Mouse (Mus musculus) small intestine, adult 2 months (tissue): ENCODE measurements at regions not wholly inside any gene's neighbourhood (a gene's known extent, or its start where the extent isn't known, plus 50 kb on each side); places are given as distances from the start of the nearest gene placed in this dataset.

Experiments
- H3K27ac ChIP-seq: fragments of 200-500 bp; 2 replicates; pipeline ENCODE4 v1.5.1; 2012; ENCODE audit warnings: low read depth, low read length, control low read depth, inconsistent platforms; ENCODE audit not compliant: insufficient read depth
- H3K27me3 ChIP-seq: fragments of 200-500 bp; 2 replicates; pipeline ENCODE4 v1.6.1; 2012; ENCODE audit warnings: mild to moderate bottlenecking, moderate library complexity, low read length, inconsistent platforms; ENCODE audit not compliant: control insufficient read depth, insufficient read depth
- H3K36me3 ChIP-seq: fragments of 200-500 bp; 2 replicates; pipeline ENCODE4 v1.6.1; 2012; ENCODE audit warnings: mild to moderate bottlenecking, low read length, control low read depth, inconsistent platforms; ENCODE audit not compliant: control insufficient read depth, insufficient read depth
- H3K4me1 ChIP-seq: fragments of 200-500 bp; 2 replicates; pipeline ENCODE4 v1.6.1; 2012; ENCODE audit warnings: low read length, inconsistent platforms, mixed read lengths; ENCODE audit not compliant: control insufficient read depth, insufficient read depth, insufficient read length
- H3K4me3 ChIP-seq: fragments of 200-500 bp; 2 replicates; pipeline ENCODE4 v1.5.1; 2012; ENCODE audit warnings: low read depth, mild to moderate bottlenecking, control low read depth, inconsistent platforms, low read length, moderate library complexity
- CTCF ChIP-seq: fragments of 200-500 bp; IDR thresholded peaks from 2 replicates; pipeline ENCODE4 v1.5.1; 2012; ENCODE audit warnings: low read depth, mild to moderate bottlenecking, control low read depth, inconsistent platforms, low read length, moderate library complexity, mixed read lengths; ENCODE audit not compliant: insufficient replicate concordance, insufficient read length; ENCODE audit errors: extremely low read depth
- POLR2A ChIP-seq: fragments of 200-500 bp; IDR thresholded peaks from 2 replicates; pipeline ENCODE4 v1.6.1; 2012; ENCODE audit warnings: low read depth, mild to moderate bottlenecking, control low read depth, inconsistent platforms, low read length, moderate library complexity
- WGBS: fragments of 180-500 bp; shearing (Covaris S2); methylation state at CpG from one replicate; pipeline ENCODE4 v1.1.7; 2018; 5-methylcytosine and 5-hydroxymethylcytosine counted together

- 89% methylated on average over 7 of the region's 7 CpGs for WGBS
- H3K36me3 ChIP-seq = no peaks in the 10 kb centered on the region
- TF ChIP-seq CTCF (no peak), POLR2A (no peak)
- no peak overlapping the region for H3K4me3 ChIP-seq
- H3K27me3 ChIP-seq = no peaks in the 10 kb centered on the region
- no peak overlapping the region for H3K27ac ChIP-seq
- H3K4me1 ChIP-seq = no peaks in the 10 kb centered on the region; the same call in 1 of the 2 replicates
Measured at GRCm38 (mm10) chr17:45929591-45929990, 102.6 kb downstream of the Vegfa start.

DNA sequence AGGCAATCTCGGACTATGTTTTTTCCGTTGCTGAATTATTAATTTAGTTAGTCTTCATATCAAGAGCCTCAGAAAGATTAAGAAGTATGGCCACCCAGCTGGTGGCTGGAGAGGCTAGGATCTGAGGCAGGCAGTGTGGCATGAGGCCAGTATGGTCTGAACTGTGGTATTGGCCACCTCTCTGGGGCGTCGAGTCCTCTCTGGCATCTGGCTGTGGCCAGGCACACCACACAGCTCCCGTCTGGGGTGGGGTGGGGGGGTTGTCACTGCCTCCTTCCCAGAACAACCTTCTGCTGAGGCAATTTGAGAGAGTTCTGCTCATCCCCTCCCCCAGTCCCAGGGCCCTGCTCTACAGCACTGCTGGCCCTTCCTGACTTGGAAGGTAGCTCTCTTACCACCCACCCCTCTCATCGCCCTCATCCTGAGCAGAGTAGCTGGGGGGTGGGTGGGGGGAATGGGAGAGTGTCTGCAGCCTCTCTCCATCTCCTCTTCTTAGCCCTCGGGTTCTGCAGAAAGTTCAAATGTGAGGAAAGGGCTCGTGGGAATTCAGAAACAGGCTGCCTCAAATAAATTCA lies 103.2 kb downstream of the Vegfa start:
- H3K4me1 ChIP-seq = no peaks in the 10 kb centered on the region; the same call in 1 of the 2 replicates
- H3K27ac ChIP-seq = no peak overlapping the region
- no peaks in the 10 kb centered on the region for H3K27me3 ChIP-seq
- TF ChIP-seq POLR2A (no peak), CTCF (no peak)
- no peak overlapping the region for H3K4me3 ChIP-seq
- WGBS = 76% methylated on average over 8 of the region's 8 CpGs
- H3K36me3 ChIP-seq = no peaks in the 10 kb centered on the region

- Histone ChIP-seq H3K27me3 (no peaks in the 10 kb centered on the region), H3K4me3 (no peak overlapping the region), H3K4me1 (no peaks in the 10 kb centered on the region; the same call in 1 of the 2 replicates), H3K36me3 (no peaks in the 10 kb centered on the region), H3K27ac (no peak overlapping the region)
- TF ChIP-seq CTCF = no peak
- TF ChIP-seq POLR2A = no peak
- WGBS = 36% methylated on average over 4 of the region's 4 CpGs
Measured at GRCm38 (mm10) chr17:45928013-45928412, 104.2 kb downstream of the Vegfa start.

- Histone ChIP-seq H3K27ac (no peak overlapping the region), H3K4me3 (no peak overlapping the region), H3K4me1 (no peaks in the 10 kb centered on the region; the same call in 1 of the 2 replicates), H3K27me3 (no peaks in the 10 kb centered on the region), H3K36me3 (no peaks in the 10 kb centered on the region)
- WGBS = 91% methylated on average over 6 of the region's 6 CpGs
- TF ChIP-seq CTCF (no peak), POLR2A (no peak)
Measured at GRCm38 (mm10) chr17:45925845-45926244, 106.3 kb downstream of the Vegfa start.

GRCm38 (mm10) chr17:45924595-45924994 lies 107.6 kb downstream of the Vegfa start:
- no peak for TF ChIP-seq CTCF
- no peak for TF ChIP-seq POLR2A
- H3K27ac ChIP-seq = no peak overlapping the region
- H3K36me3 ChIP-seq = no peaks in the 10 kb centered on the region
- H3K27me3 ChIP-seq = no peaks in the 10 kb centered on the region
- 80% methylated on average over 6 of the region's 6 CpGs for WGBS
- no peaks in the 10 kb centered on the region; the same call in 1 of the 2 replicates for H3K4me1 ChIP-seq
- no peak overlapping the region for H3K4me3 ChIP-seq

DNA sequence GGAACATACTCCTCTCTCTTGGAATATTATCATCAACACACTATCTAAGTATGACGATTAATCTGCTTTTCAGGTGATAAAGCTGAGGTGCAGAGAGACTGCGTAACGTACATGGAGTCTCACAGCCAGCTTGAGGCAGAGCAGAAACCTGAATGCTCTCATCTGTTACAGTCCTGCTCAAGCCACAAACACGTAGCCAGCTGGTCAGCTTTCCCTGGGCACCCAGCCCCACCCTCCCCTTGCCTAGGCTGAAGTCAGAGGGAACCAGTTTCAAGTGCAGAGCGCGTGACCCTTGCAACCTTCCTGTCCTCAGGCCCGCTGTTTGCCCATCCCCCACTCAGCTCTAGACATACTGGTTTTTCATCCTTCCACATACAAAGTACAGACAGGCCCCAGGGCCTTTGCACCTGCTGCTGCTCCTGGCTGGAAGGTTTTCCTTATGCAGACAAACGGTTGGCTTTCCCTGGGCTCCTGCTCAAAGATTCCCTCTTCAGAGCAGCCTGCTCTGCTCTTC lies 108.9 kb downstream of the Vegfa start:
- TF ChIP-seq CTCF = no peak
- no peak for TF ChIP-seq POLR2A
- Histone ChIP-seq H3K27me3 (no peaks in the 10 kb centered on the region), H3K27ac (no peak overlapping the region), H3K36me3 (no peaks in the 10 kb centered on the region), H3K4me1 (no peaks in the 10 kb centered on the region; the same call in 1 of the 2 replicates), H3K4me3 (no peak overlapping the region)
- 58% methylated on average over 8 of the region's 8 CpGs for WGBS

GRCm38 (mm10) chr17:45917647-45918046 lies 114.5 kb downstream of the Vegfa start:
- TF ChIP-seq CTCF (no peak), POLR2A (no peak)
- 93% methylated on average over 2 of the region's 2 CpGs for WGBS

More at GRCm38 (mm10) chr17:45917647-45918046, 114.5 kb downstream of the Vegfa start:
- Histone ChIP-seq H3K27me3 (no peaks in the 10 kb centered on the region), H3K4me1 (peaks cover 4% of the 10 kb centered on the region; the same call in 1 of the 2 replicates), H3K27ac (no peak overlapping the region), H3K4me3 (no peak overlapping the region), H3K36me3 (no peaks in the 10 kb centered on the region)
